ENCODE assay signal across 18 mouse cellular contexts in genomic region chr10:68799883-68800282, GRCm38 (mm10).
A peak's percentile ranks its signal among the peaks of the same experiment; 100 is the strongest.
DNase-seq lines count a peak whose midpoint lies in the region; ATAC-seq lines count a peak whose summit lies in the region.
"Had no signal": no experiment of that assay in that cellular context is flagged by ENCODE, and none has a peak within 500 bp of the region (broad histone marks: within the 10 kb centered on the region; RNA-seq: fewer than 3 reads in every experiment).

No protein-coding gene starts in this region.

- ATAC-seq in midbrain, embryonic 13.5 days = peak; percentile 62; the same call in 1 of the 2 replicates
- ATAC-seq in midbrain, embryonic 16.5 days = no peak
- no peak for ATAC-seq in granulocyte monocyte progenitor cell, adult 5-6 weeks (replicated peaks; ENCODE audit: poor library complexity, severe bottlenecking)
- ATAC-seq: intestine, embryonic 16.5 days; lung, postnatal 0 days had no signal

- H3K4me1 ChIP-seq in midbrain, embryonic 13.5 days (replicated peaks) = 0 out of 2 replicates have a peak, but pooled peaks cover 4% of the 10 kb centered on the region
- H3K4me1 ChIP-seq in midbrain, embryonic 16.5 days (ENCODE audit: control insufficient read depth, insufficient read depth, low read length) = no peaks in the 10 kb centered on the region
- peaks cover 22% of the 10 kb centered on the region for H3K4me1 ChIP-seq in embryonic facial prominence, embryonic 10.5 days
- peaks cover 15% of the 10 kb centered on the region for H3K4me1 ChIP-seq in limb, embryonic 10.5 days
- H3K4me1 ChIP-seq: liver, embryonic 13.5 days had no signal

- no peaks in the 10 kb centered on the region for H3K36me3 ChIP-seq in midbrain, embryonic 13.5 days
- no peaks in the 10 kb centered on the region for H3K36me3 ChIP-seq in midbrain, embryonic 16.5 days (ENCODE audit: control insufficient read depth, insufficient read depth, low read length)
- no peaks in the 10 kb centered on the region for H3K36me3 ChIP-seq in embryonic facial prominence, embryonic 10.5 days (replicated peaks)
- no peaks in the 10 kb centered on the region for H3K36me3 ChIP-seq in limb, embryonic 10.5 days
- H3K36me3 ChIP-seq: heart, embryonic 13.5 days; liver, embryonic 13.5 days; midbrain, embryonic 12.5 days had no signal

- no peak overlapping the region for H3K4me2 ChIP-seq in midbrain, embryonic 13.5 days (replicated peaks)
- H3K4me2 ChIP-seq in midbrain, embryonic 16.5 days (ENCODE audit: low read length) = no peak overlapping the region
- H3K4me2 ChIP-seq: heart, embryonic 13.5 days; liver, embryonic 13.5 days; midbrain, embryonic 12.5 days had no signal

- H3K27me3 ChIP-seq in midbrain, embryonic 13.5 days = no peaks in the 10 kb centered on the region
- no peaks in the 10 kb centered on the region for H3K27me3 ChIP-seq in midbrain, embryonic 16.5 days (ENCODE audit: control insufficient read depth, insufficient read depth, low read depth, low read length)
- no peaks in the 10 kb centered on the region for H3K27me3 ChIP-seq in embryonic facial prominence, embryonic 10.5 days (replicated peaks; ENCODE audit: low read depth, poor library complexity, severe bottlenecking)
- H3K27me3 ChIP-seq in limb, embryonic 10.5 days (ENCODE audit: low read depth, poor library complexity, severe bottlenecking) = no peaks in the 10 kb centered on the region
- H3K27me3 ChIP-seq: heart, embryonic 13.5 days; liver, embryonic 13.5 days; midbrain, embryonic 12.5 days had no signal

- H3K4me3 ChIP-seq in midbrain, embryonic 13.5 days (replicated peaks) = no peak overlapping the region
- H3K4me3 ChIP-seq in midbrain, embryonic 16.5 days (ENCODE audit: low read depth, low read length) = no peak overlapping the region
- H3K4me3 ChIP-seq in embryonic facial prominence, embryonic 10.5 days = no peak overlapping the region
- H3K4me3 ChIP-seq in limb, embryonic 10.5 days = no peak overlapping the region
- H3K4me3 ChIP-seq: heart, embryonic 13.5 days; liver, embryonic 13.5 days; midbrain, embryonic 12.5 days had no signal

- H3K27ac ChIP-seq in midbrain, embryonic 13.5 days = no peak overlapping the region; the same call in 1 of the 2 replicates
- no peak overlapping the region for H3K27ac ChIP-seq in midbrain, embryonic 16.5 days (ENCODE audit: low read length)
- no peak overlapping the region for H3K27ac ChIP-seq in embryonic facial prominence, embryonic 10.5 days (replicated peaks)
- no peak overlapping the region for H3K27ac ChIP-seq in limb, embryonic 10.5 days
- H3K27ac ChIP-seq: heart, embryonic 13.5 days; liver, embryonic 13.5 days; midbrain, embryonic 12.5 days had no signal

- H3K9me3 ChIP-seq in midbrain, embryonic 13.5 days = no peaks in the 10 kb centered on the region
- no peaks in the 10 kb centered on the region for H3K9me3 ChIP-seq in midbrain, embryonic 16.5 days (replicated peaks; ENCODE audit: control insufficient read depth, low read length, poor library complexity, severe bottlenecking)
- H3K9me3 ChIP-seq in embryonic facial prominence, embryonic 10.5 days = no peaks in the 10 kb centered on the region
- no peaks in the 10 kb centered on the region for H3K9me3 ChIP-seq in limb, embryonic 10.5 days (replicated peaks)
- H3K9me3 ChIP-seq: heart, embryonic 13.5 days; liver, embryonic 13.5 days; midbrain, embryonic 12.5 days had no signal

- 82% methylated on average over 7 of the region's 7 CpGs for WGBS in midbrain, embryonic 13.5 days
- 76% methylated on average over 7 of the region's 7 CpGs for WGBS in midbrain, embryonic 16.5 days
- 42% methylated on average over 7 of the region's 7 CpGs for WGBS in embryonic facial prominence, embryonic 10.5 days
- WGBS in limb, embryonic 10.5 days = 65% methylated on average over 7 of the region's 7 CpGs

- no peak overlapping the region for H3K9ac ChIP-seq in midbrain, embryonic 13.5 days (replicated peaks)
- no peak overlapping the region for H3K9ac ChIP-seq in midbrain, embryonic 16.5 days (ENCODE audit: low read depth, low read length)
- H3K9ac ChIP-seq: heart, embryonic 13.5 days; liver, embryonic 13.5 days; midbrain, embryonic 12.5 days had no signal

- peak; percentile 33 to 62 for DNase-seq in adrenal gland, adult (ENCODE audit: inconsistent age in 2 of 2, low spot score in 1 of 2)
- no peak for DNase-seq in adrenal gland, postnatal 25 days
- peak; percentile 34 for DNase-seq in embryonic facial prominence, embryonic 10.5 days (ENCODE audit: low spot score)
- peak; percentile 41 for DNase-seq in limb, embryonic 10.5 days (ENCODE audit: low spot score)
- DNase-seq in frontal cortex, postnatal 36 days (ENCODE audit: low spot score in 2 of 2) = no peak
- DNase-seq: cerebellum, adult 9-10 months; gastrocnemius, postnatal 36 days; heart, postnatal 4 days; layer of hippocampus, adult 9-11 months; liver, embryonic 13.5 days; thymus, postnatal 4 days had no signal

Comparison
In these comparisons a context has a peak if more than half of its experiments do, and no peak if none do; other contexts are left out.
1. DNase-seq: peak in adrenal gland, adult (2 of 2), embryonic facial prominence, embryonic 10.5 days (single experiment) and limb, embryonic 10.5 days (single experiment); none in adrenal gland, postnatal 25 days (single experiment) and frontal cortex, postnatal 36 days (0 of 2).